Mouse (Mus musculus) kidney, embryonic 15.5 days (tissue): ENCODE measurements around the gene Bcorl1. TPM values are rescaled to one million over a fixed set of nuclear protein-coding genes. Genes with fewer than 3 reads are reported as not detected.

Source experiments
- ATAC-seq: fragments of 200-750 bp; cut with Nextera tagmentation; replicated peaks from 2 replicates; pipeline ENCODE4 v1.8.0; 2017; ENCODE audit warnings: moderate TSS enrichment; ENCODE audit not compliant: low FRiP score
- H3K27ac ChIP-seq: fragments of 300-500 bp; sonication (generic); 2 replicates; pipeline ENCODE4 v1.5.1; 2015; ENCODE audit warnings: mild to moderate bottlenecking, inconsistent platforms
- H3K27me3 ChIP-seq: fragments of 300-500 bp; sonication (generic); 2 replicates; pipeline ENCODE4 v1.6.1; 2015; ENCODE audit warnings: inconsistent platforms
- H3K36me3 ChIP-seq: fragments of 300-500 bp; sonication (generic); 2 replicates; pipeline ENCODE4 v1.6.1; 2015; ENCODE audit warnings: inconsistent platforms
- H3K4me1 ChIP-seq: fragments of 300-500 bp; sonication (generic); 2 replicates; pipeline ENCODE4 v1.6.1; 2015; ENCODE audit warnings: inconsistent platforms
- H3K4me2 ChIP-seq: fragments of 300-500 bp; sonication (generic); 2 replicates; pipeline ENCODE4 v1.6.1; 2015; ENCODE audit warnings: moderate library complexity, mild to moderate bottlenecking, inconsistent platforms
- H3K4me3 ChIP-seq: fragments of 300-500 bp; sonication (generic); replicated peaks from 2 replicates; pipeline ENCODE4 v1.5.1; 2015; ENCODE audit warnings: mild to moderate bottlenecking, inconsistent platforms
- H3K9ac ChIP-seq: fragments of 300-500 bp; sonication (generic); 2 replicates; pipeline ENCODE4 v1.6.1; 2015; ENCODE audit warnings: mild to moderate bottlenecking, inconsistent platforms
- H3K9me3 ChIP-seq: fragments of 300-500 bp; sonication (generic); replicated peaks from 2 replicates; pipeline ENCODE4 v1.6.1; 2016; ENCODE audit warnings: inconsistent platforms
- WGBS: fragments of 180-500 bp; shearing (Covaris S2); methylation state at CpG from one replicate; pipeline ENCODE4 v1.1.7; 2015; ENCODE audit warnings: mixed read lengths; 5-methylcytosine and 5-hydroxymethylcytosine counted together
- polyA plus RNA-seq: library from polyadenylated mRNA; unstranded; fragments of >200 nt; fragmentation: Nextera tagmentation; extraction: Ambion mirVana; gene quantifications from 2 replicates; pipeline ENCODE4 v1.2.1, GENCODE M21; 2015

Bcorl1 gene
- polyA plus RNA-seq, 1 experiment from 2014 or later: 6.9 TPM

GRCm38 (mm10) chrX:48405141-48405540 is 64.0 kb downstream of the Bcorl1 start:
- H3K36me3 ChIP-seq: peaks cover 45% of the 10 kb centered on the region
- ATAC-seq: no peak
- H3K27me3 ChIP-seq: no peaks in the 10 kb centered on the region
- H3K9me3 ChIP-seq: no peaks in the 10 kb centered on the region
- WGBS: 29% methylated on average over 3 of the region's 3 CpGs
- H3K4me2 ChIP-seq: no peak overlapping the region
- H3K4me1 ChIP-seq: 0 out of 2 replicates have a peak, but pooled peaks cover 3% of the 10 kb centered on the region
- H3K4me3 ChIP-seq: no peak overlapping the region
- no peak overlapping the region for H3K9ac ChIP-seq
- no peak overlapping the region for H3K27ac ChIP-seq

DNA sequence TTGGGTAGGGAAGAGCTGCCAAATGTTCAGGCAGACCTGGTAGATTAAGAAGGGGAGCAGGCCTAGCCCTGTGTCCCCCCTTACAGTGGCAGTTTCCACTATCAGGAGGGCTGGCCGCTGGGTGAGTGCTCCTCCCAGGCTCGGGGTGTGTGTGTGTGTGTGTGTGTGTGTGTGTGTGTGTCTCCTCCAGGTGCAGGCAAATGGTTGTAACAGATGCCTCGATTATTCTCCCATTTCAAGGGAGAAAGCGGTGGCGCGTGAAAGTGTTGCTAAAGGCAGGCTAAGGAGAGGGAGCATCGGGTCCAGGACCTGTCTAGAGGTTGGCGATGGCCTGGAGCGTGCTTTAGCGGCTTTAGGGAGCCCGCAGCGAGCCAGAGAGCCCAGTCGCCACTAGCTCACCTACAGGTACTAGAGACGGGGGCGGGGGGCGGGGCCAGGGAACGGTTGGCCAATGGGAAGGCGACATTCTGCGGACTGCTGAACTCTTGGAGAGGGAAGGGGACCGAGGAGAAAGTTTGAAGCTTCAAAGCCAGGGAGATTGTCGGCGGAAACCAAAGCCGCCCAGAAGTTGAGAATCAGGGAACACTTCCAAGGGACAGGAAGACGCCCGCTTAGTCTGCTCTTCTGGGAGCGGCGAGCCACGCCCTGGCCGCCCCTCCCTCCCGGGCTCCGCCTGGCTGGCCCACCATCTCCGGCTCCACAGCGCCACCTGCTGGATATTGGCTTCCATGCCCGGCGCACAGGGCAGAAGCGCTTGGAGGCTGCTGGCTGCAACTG is 68.6 kb downstream of the Bcorl1 start:
- Histone ChIP-seq H3K27ac (peak overlapping the region; percentile 45; the same call in 1 of the 2 replicates), H3K9ac (0 out of 2 replicates have a peak overlapping the region, but pooled peaks have one; percentile 14), H3K9me3 (no peaks in the 10 kb centered on the region), H3K27me3 (no peaks in the 10 kb centered on the region), H3K4me3 (peak overlapping the region; percentile 51), H3K4me1 (0 out of 2 replicates have a peak, but pooled peaks cover 3% of the 10 kb centered on the region), H3K4me2 (peak overlapping the region; percentile 61), H3K36me3 (peaks cover 14% of the 10 kb centered on the region)
- WGBS: 16% methylated on average over 36 of the region's 36 CpGs
- ATAC-seq: peak; percentile 93

GRCm38 (mm10) chrX:48410388-48410776 is 69.2 kb downstream of the Bcorl1 start:
- Histone ChIP-seq H3K36me3 (peaks cover 18% of the 10 kb centered on the region), H3K4me1 (0 out of 2 replicates have a peak, but pooled peaks cover 3% of the 10 kb centered on the region), H3K9me3 (no peaks in the 10 kb centered on the region), H3K9ac (no peak overlapping the region), H3K27me3 (no peaks in the 10 kb centered on the region), H3K4me3 (peak overlapping the region; percentile 51), H3K4me2 (peak overlapping the region; percentile 61), H3K27ac (0 out of 2 replicates have a peak overlapping the region, but pooled peaks have one; percentile 45)
- 30% methylated on average over 7 of the region's 7 CpGs for WGBS
- ATAC-seq: peak; percentile 41

- H3K27me3 ChIP-seq: no peaks in the 10 kb centered on the region
Observed at GRCm38 (mm10) chrX:48412629-48413028, 71.5 kb downstream of the Bcorl1 start.

DNA sequence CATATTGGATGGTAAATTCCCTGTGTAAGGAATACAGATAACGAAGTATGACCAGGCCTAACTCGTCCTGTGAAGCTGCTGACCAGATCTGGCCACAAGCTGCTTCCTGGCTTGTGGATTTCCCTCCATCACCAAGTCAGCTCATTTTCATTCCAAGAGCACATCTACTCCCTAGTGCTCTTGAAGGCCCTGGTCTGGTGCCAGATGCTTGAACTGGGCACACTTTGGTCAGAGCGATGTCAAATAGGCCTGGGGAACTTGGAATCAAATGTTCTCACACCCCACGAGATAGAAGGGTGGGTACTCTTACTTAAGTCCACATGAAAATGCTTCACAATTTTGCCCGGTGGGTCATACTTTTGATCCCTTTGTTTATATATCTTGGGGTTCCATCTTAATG is 73.1 kb downstream of the Bcorl1 start:
- H3K4me2 ChIP-seq: no peak overlapping the region
- ATAC-seq: no peak
- H3K4me3 ChIP-seq: no peak overlapping the region
- WGBS: 83% methylated on average over 5 of the region's 5 CpGs
- no peak overlapping the region for H3K27ac ChIP-seq
- H3K27me3 ChIP-seq: no peaks in the 10 kb centered on the region
- peaks cover 20% of the 10 kb centered on the region; the same call in 1 of the 2 replicates for H3K36me3 ChIP-seq
- no peak overlapping the region for H3K9ac ChIP-seq
- no peaks in the 10 kb centered on the region for H3K9me3 ChIP-seq
- H3K4me1 ChIP-seq: 0 out of 2 replicates have a peak, but pooled peaks cover 3% of the 10 kb centered on the region

More at GRCm38 (mm10) chrX:48412629-48413028, 71.5 kb downstream of the Bcorl1 start:
- Histone ChIP-seq H3K9me3 (no peaks in the 10 kb centered on the region), H3K4me2 (no peak overlapping the region), H3K4me3 (no peak overlapping the region), H3K36me3 (0 out of 2 replicates have a peak, but pooled peaks cover 11% of the 10 kb centered on the region), H3K4me1 (0 out of 2 replicates have a peak, but pooled peaks cover 3% of the 10 kb centered on the region), H3K9ac (no peak overlapping the region), H3K27ac (no peak overlapping the region)
- 76% methylated on average over 6 of the region's 6 CpGs for WGBS
- no peak for ATAC-seq

DNA sequence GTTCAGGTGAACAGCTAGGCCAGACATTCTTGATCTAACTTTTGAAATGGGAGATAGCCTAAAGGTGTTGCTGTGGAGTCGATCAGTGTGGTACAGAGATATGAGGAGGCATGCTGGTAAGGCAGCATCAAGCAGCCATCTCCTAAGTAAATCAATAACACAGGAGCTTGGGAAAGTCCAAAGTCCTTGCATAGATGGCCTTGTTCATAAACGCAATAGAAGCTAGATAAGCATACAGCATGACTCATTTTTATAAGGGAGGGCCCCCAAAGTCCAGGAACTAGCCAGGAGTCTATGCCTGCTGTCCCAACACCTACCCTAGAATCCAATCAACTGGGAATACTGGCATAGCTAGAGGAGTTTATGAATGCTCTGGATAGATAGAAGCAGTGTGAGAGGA is 77.3 kb downstream of the Bcorl1 start:
- ATAC-seq: no peak
- Histone ChIP-seq H3K4me1 (no peaks in the 10 kb centered on the region), H3K4me3 (no peak overlapping the region), H3K4me2 (no peak overlapping the region), H3K9me3 (no peaks in the 10 kb centered on the region), H3K9ac (no peak overlapping the region), H3K27ac (no peak overlapping the region), H3K27me3 (no peaks in the 10 kb centered on the region), H3K36me3 (peaks cover 20% of the 10 kb centered on the region; the same call in 1 of the 2 replicates)
- WGBS: 85% methylated on average over 2 of the region's 2 CpGs

DNA sequence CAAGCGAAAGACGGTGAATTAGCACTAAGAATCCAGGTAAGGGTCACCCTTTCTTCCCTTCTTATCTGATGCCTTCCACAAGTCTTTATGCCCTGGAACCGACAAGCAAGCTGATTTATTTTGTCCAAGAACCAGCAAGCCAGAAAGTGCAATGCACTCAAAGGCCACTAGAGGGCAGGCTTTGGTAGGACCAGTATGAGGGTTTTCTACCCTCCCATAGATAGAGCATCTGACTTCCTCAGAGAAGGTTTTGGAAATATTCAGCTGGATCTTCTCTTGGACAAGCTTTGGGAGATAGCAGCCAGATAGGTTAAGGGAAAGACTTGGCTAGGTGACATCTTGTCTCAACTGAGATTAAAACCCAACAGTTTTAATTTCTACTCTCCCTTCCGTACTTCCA is 81.8 kb downstream of the Bcorl1 start:
- no peak overlapping the region for H3K9ac ChIP-seq
- ATAC-seq: no peak
- 36% methylated on average over 4 of the region's 4 CpGs for WGBS
- no peaks in the 10 kb centered on the region for H3K27me3 ChIP-seq
- no peak overlapping the region for H3K4me3 ChIP-seq
- no peak overlapping the region for H3K4me2 ChIP-seq
- H3K9me3 ChIP-seq: no peaks in the 10 kb centered on the region
- H3K4me1 ChIP-seq: peaks cover 6% of the 10 kb centered on the region; the same call in 1 of the 2 replicates
- H3K27ac ChIP-seq: no peak overlapping the region
- H3K36me3 ChIP-seq: peaks cover 8% of the 10 kb centered on the region; the same call in 1 of the 2 replicates

- no peak overlapping the region for H3K4me3 ChIP-seq
- no peak for ATAC-seq
Observed at GRCm38 (mm10) chrX:48423671-48424070, 82.5 kb downstream of the Bcorl1 start.

GRCm38 (mm10) chrX:48424583-48424982 is 83.4 kb downstream of the Bcorl1 start:
- Histone ChIP-seq H3K9ac (no peak overlapping the region), H3K27ac (no peak overlapping the region), H3K4me2 (no peak overlapping the region), H3K9me3 (no peaks in the 10 kb centered on the region), H3K36me3 (no peaks in the 10 kb centered on the region), H3K27me3 (no peaks in the 10 kb centered on the region), H3K4me3 (no peak overlapping the region), H3K4me1 (peaks cover 6% of the 10 kb centered on the region; the same call in 1 of the 2 replicates)
- 38% methylated on average over 3 of the region's 3 CpGs for WGBS
- ATAC-seq: peak; percentile 62; the same call in 1 of the 2 replicates

More at GRCm38 (mm10) chrX:48423671-48424070, 82.5 kb downstream of the Bcorl1 start:
- 68% methylated on average over 1 of the region's 1 CpGs for WGBS
- no peak overlapping the region for H3K9ac ChIP-seq
- H3K9me3 ChIP-seq: no peaks in the 10 kb centered on the region
- no peaks in the 10 kb centered on the region for H3K27me3 ChIP-seq
- 0 out of 2 replicates have a peak, but pooled peaks cover under 1% of the 10 kb centered on the region for H3K36me3 ChIP-seq
- no peak overlapping the region for H3K27ac ChIP-seq
- peaks cover 6% of the 10 kb centered on the region; the same call in 1 of the 2 replicates for H3K4me1 ChIP-seq
- no peak overlapping the region for H3K4me2 ChIP-seq

- H3K9ac ChIP-seq: no peak overlapping the region
- H3K4me2 ChIP-seq: no peak overlapping the region
- H3K9me3 ChIP-seq: no peaks in the 10 kb centered on the region
Observed at GRCm38 (mm10) chrX:48425280-48425679, 84.1 kb downstream of the Bcorl1 start.

DNA sequence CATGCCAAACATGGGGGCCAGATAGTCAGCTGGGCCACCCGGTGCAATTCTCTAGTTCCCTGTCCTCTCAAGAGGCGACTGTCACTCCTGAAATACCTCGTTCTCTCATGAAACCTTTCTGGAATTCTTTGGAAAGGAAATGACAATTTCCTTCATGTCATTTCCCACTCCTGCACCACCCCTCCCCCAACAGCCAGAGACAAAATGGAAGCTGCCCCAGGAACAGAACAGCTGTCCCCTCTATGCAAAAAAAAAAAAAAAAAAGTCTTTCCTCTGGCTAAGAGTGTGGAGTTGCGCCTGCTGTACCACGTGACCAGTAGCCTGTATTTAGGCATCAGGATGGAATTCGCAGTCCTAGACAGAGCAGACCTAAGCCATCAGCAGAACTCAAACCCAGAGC is 87.1 kb downstream of the Bcorl1 start:
- H3K9me3 ChIP-seq: no peaks in the 10 kb centered on the region
- H3K27ac ChIP-seq: peak overlapping the region; percentile 32; the same call in 1 of the 2 replicates
- no peak overlapping the region for H3K9ac ChIP-seq
- no peaks in the 10 kb centered on the region for H3K36me3 ChIP-seq
- H3K27me3 ChIP-seq: no peaks in the 10 kb centered on the region
- H3K4me1 ChIP-seq: peaks cover 13% of the 10 kb centered on the region
- 75% methylated on average over 6 of the region's 6 CpGs for WGBS
- H3K4me2 ChIP-seq: no peak overlapping the region
- ATAC-seq: no peak
- no peak overlapping the region for H3K4me3 ChIP-seq

More at GRCm38 (mm10) chrX:48425280-48425679, 84.1 kb downstream of the Bcorl1 start:
- Histone ChIP-seq H3K27me3 (no peaks in the 10 kb centered on the region), H3K27ac (no peak overlapping the region), H3K36me3 (no peaks in the 10 kb centered on the region), H3K4me3 (no peak overlapping the region), H3K4me1 (peaks cover 6% of the 10 kb centered on the region; the same call in 1 of the 2 replicates)
- 56% methylated on average over 7 of the region's 7 CpGs for WGBS
- ATAC-seq: no peak

- 0 out of 2 replicates have a peak overlapping the region, but pooled peaks have one; percentile 32 for H3K27ac ChIP-seq
Observed at GRCm38 (mm10) chrX:48428642-48429041, 87.5 kb downstream of the Bcorl1 start.

More at GRCm38 (mm10) chrX:48428642-48429041, 87.5 kb downstream of the Bcorl1 start:
- H3K4me1 ChIP-seq: peaks cover 17% of the 10 kb centered on the region
- no peaks in the 10 kb centered on the region for H3K9me3 ChIP-seq
- H3K4me2 ChIP-seq: no peak overlapping the region
- H3K27me3 ChIP-seq: no peaks in the 10 kb centered on the region
- H3K4me3 ChIP-seq: no peak overlapping the region
- 84% methylated on average over 8 of the region's 8 CpGs for WGBS
- H3K9ac ChIP-seq: no peak overlapping the region
- ATAC-seq: no peak
- H3K36me3 ChIP-seq: no peaks in the 10 kb centered on the region
